Mouse (Mus musculus) intestine, embryonic 14.5 days (tissue): ENCODE data around the gene Slc7a14. TPM values are rescaled to one million over a fixed set of nuclear protein-coding genes. Genes with fewer than 3 reads are reported as not detected.

ENCODE experiments used
- ATAC-seq: fragments of 200-750 bp; cut with Nextera tagmentation; replicated peaks from 2 replicates; pipeline ENCODE4 v1.8.0; 2017; ENCODE audit warnings: low read depth, moderate number of reproducible peaks, moderate TSS enrichment, moderate library complexity; ENCODE audit not compliant: low FRiP score, low TSS enrichment
- DNase-seq: peaks from one replicate; pipeline ENCODE4 v3.0.0-alpha.2; 2018; ENCODE audit warnings: low spot score
- H3K27ac ChIP-seq: fragments of 300-500 bp; sonication (generic); 2 replicates; pipeline ENCODE4 v1.5.1; 2014; ENCODE audit warnings: low read depth, mild to moderate bottlenecking, control low read depth
- H3K27me3 ChIP-seq: fragments of 300-500 bp; sonication (generic); replicated peaks from 2 replicates; pipeline ENCODE4 v1.6.1; 2014; ENCODE audit warnings: low read length, control low read depth; ENCODE audit not compliant: control insufficient read depth, insufficient read depth
- H3K36me3 ChIP-seq: fragments of 300-500 bp; sonication (generic); 2 replicates; pipeline ENCODE4 v1.6.1; 2014; ENCODE audit warnings: low read length, control low read depth; ENCODE audit not compliant: control insufficient read depth, insufficient read depth
- H3K4me1 ChIP-seq: fragments of 300-500 bp; sonication (generic); replicated peaks from 2 replicates; pipeline ENCODE4 v1.6.1; 2014; ENCODE audit warnings: low read length, control low read depth, mixed read lengths; ENCODE audit not compliant: control insufficient read depth, insufficient read depth
- H3K4me2 ChIP-seq: fragments of 300-500 bp; sonication (generic); 2 replicates; pipeline ENCODE4 v1.6.1; 2014; ENCODE audit warnings: low read length
- H3K4me3 ChIP-seq: fragments of 300-500 bp; sonication (generic); 2 replicates; pipeline ENCODE4 v1.5.1; 2014; ENCODE audit warnings: low read depth, low read length, control low read depth, mixed read lengths
- H3K9ac ChIP-seq: fragments of 300-500 bp; sonication (generic); 2 replicates; pipeline ENCODE4 v1.6.1; 2014; ENCODE audit warnings: mild to moderate bottlenecking, low read length
- H3K9me3 ChIP-seq: fragments of 300-500 bp; sonication (generic); 2 replicates; pipeline ENCODE4 v1.6.1; 2016; ENCODE audit warnings: low read length, control low read depth; ENCODE audit not compliant: control insufficient read depth
- WGBS: fragments of 180-500 bp; shearing (Covaris S2); extraction: QIAGEN DNeasy Blood & Tissue Kit; methylation state at CpG from one replicate; pipeline ENCODE4 v1.1.7; 2014; 5-methylcytosine and 5-hydroxymethylcytosine counted together
- polyA plus RNA-seq: library from polyadenylated mRNA; unstranded; fragments of >200 nt; fragmentation: Nextera tagmentation; extraction: Ambion mirVana; gene quantifications from 2 replicates; pipeline ENCODE4 v1.2.1, GENCODE M21; 2014

Gene Slc7a14
- polyA plus RNA-seq, 1 experiment from 2014 or later, result 1.7 TPM

GRCm38 (mm10) chr3:31233746-31234312 lies 76.3 kb downstream of the Slc7a14 start:
- Histone ChIP-seq H3K9ac (no peak overlapping the region), H3K4me1 (0 out of 2 replicates have a peak, but pooled peaks cover 5% of the 10 kb centered on the region), H3K36me3 (no peaks in the 10 kb centered on the region), H3K9me3 (no peaks in the 10 kb centered on the region), H3K4me2 (no peak overlapping the region), H3K27me3 (no peaks in the 10 kb centered on the region), H3K27ac (no peak overlapping the region), H3K4me3 (no peak overlapping the region)
- 71% methylated on average over 2 of the region's 2 CpGs for WGBS
- DNase-seq, result no peak
- no peak for ATAC-seq

DNA sequence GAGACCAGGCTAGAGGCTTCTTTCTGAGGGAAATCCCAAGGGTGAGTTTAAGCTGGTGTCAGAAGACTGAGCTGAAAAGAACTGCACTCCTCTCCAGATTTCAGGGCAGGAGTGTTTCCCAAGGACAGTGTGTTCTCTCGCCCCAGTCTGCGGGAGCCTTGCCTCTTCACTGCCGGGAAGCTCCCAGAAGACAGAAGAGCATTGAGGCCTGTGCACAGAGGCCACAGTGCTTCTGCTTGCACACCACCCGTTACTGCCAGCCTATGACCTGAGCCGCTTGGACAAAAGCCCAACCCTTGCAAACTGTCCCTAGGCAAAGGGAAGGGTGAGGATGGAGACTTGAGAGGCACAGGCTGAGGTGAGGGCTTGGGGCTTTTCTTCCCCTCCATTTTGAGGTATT lies 80.9 kb downstream of the Slc7a14 start:
- 79% methylated on average over 5 of the region's 5 CpGs for whole genome bisulfite sequencing

GRCm38 (mm10) chr3:31228487-31228886 lies 81.7 kb downstream of the Slc7a14 start:
- Histone ChIP-seq H3K9me3 (no peaks in the 10 kb centered on the region), H3K9ac (no peak overlapping the region), H3K36me3 (no peaks in the 10 kb centered on the region), H3K27ac (no peak overlapping the region), H3K4me2 (no peak overlapping the region), H3K27me3 (no peaks in the 10 kb centered on the region), H3K4me1 (no peaks in the 10 kb centered on the region), H3K4me3 (no peak overlapping the region)
- ATAC-seq (no peak), DNase-seq (no peak)
- WGBS, result 78% methylated on average over 2 of the region's 2 CpGs

More for the DNA sequence above, 80.9 kb downstream of the Slc7a14 start:
- ATAC-seq (no peak), DNase-seq (no peak)
- Histone ChIP-seq H3K27ac (no peak overlapping the region), H3K27me3 (no peaks in the 10 kb centered on the region), H3K9me3 (no peaks in the 10 kb centered on the region), H3K4me1 (0 out of 2 replicates have a peak, but pooled peaks cover 5% of the 10 kb centered on the region), H3K9ac (no peak overlapping the region), H3K4me3 (no peak overlapping the region), H3K4me2 (no peak overlapping the region), H3K36me3 (no peaks in the 10 kb centered on the region)

DNA sequence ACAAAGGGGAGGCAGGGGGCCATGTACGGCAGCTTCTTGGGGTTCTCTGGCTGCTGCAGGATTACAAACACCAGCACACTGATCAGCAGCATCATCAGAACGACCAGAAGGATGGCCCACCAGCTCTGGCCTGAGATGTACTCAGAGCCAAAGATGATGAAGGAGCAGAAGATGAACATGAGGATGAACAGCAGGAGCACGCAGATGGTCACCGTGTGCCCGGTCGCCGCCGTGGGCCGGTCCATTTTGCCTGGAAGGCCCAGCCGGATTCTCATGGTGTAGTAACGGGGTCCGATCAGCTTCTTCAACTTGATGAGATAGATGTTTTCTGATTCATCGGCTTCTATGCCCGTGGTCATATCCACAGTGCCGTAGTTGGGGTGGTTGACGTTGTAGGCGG lies 86.6 kb downstream of the Slc7a14 start:
- WGBS, result 95% methylated on average over 17 of the region's 17 CpGs
- no peak overlapping the region for H3K27ac ChIP-seq
- no peaks in the 10 kb centered on the region for H3K36me3 ChIP-seq
- H3K4me1 ChIP-seq, result no peaks in the 10 kb centered on the region
- no peak overlapping the region for H3K9ac ChIP-seq
- no peak overlapping the region for H3K4me2 ChIP-seq
- DNase-seq, result no peak
- H3K9me3 ChIP-seq, result no peaks in the 10 kb centered on the region
- no peak overlapping the region for H3K4me3 ChIP-seq
- H3K27me3 ChIP-seq, result no peaks in the 10 kb centered on the region
- no peak for ATAC-seq

DNA sequence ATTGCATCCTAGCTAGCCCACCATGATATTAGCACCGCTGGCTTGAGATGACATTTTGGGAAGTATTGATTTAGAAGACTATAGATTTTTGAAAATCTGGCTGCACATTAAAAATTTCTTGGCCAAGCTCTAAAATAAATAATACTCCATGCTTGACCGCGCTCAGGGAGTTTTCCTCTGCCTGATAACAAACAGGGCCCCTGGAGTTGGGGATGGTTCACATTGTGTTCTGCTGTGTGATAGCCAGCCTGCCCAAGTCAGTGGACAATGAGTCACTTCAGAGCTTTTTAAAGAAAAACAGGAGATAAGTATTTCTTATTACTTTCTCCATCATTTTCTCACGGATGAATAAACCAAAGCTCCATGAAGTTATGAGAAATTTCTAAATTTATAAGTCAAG lies 90.1 kb downstream of the Slc7a14 start:
- H3K27ac ChIP-seq, result no peak overlapping the region
- WGBS, result 89% methylated on average over 4 of the region's 4 CpGs
- H3K9me3 ChIP-seq, result no peaks in the 10 kb centered on the region
- H3K27me3 ChIP-seq, result no peaks in the 10 kb centered on the region
- DNase-seq, result no peak
- no peaks in the 10 kb centered on the region for H3K4me1 ChIP-seq
- H3K4me3 ChIP-seq, result no peak overlapping the region
- H3K4me2 ChIP-seq, result no peak overlapping the region
- no peak for ATAC-seq
- no peaks in the 10 kb centered on the region for H3K36me3 ChIP-seq
- H3K9ac ChIP-seq, result no peak overlapping the region

DNA sequence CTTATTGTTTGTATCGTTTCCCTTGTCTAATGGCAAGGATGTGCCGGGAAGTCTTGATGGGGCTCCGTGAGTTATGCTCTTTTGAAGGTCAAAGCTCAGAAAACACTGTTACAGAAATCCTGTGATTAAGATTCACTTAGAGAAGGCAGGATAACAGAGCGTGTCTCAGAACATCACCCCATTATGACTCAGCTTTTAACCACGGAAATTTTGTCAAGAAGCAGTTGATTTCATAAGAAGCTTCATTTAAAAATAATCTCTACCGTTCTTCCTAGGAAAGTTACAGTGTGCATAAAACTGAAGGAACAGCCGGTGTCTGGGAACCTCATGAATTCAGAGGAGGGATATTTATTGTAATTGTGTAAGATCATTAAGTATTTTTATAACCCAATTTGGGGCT lies 90.7 kb downstream of the Slc7a14 start:
- WGBS, result 77% methylated on average over 7 of the region's 7 CpGs
- Histone ChIP-seq H3K4me2 (no peak overlapping the region), H3K9ac (no peak overlapping the region), H3K4me3 (no peak overlapping the region), H3K4me1 (no peaks in the 10 kb centered on the region), H3K27me3 (no peaks in the 10 kb centered on the region), H3K9me3 (no peaks in the 10 kb centered on the region), H3K36me3 (no peaks in the 10 kb centered on the region), H3K27ac (no peak overlapping the region)
- ATAC-seq (no peak), DNase-seq (no peak)

DNA sequence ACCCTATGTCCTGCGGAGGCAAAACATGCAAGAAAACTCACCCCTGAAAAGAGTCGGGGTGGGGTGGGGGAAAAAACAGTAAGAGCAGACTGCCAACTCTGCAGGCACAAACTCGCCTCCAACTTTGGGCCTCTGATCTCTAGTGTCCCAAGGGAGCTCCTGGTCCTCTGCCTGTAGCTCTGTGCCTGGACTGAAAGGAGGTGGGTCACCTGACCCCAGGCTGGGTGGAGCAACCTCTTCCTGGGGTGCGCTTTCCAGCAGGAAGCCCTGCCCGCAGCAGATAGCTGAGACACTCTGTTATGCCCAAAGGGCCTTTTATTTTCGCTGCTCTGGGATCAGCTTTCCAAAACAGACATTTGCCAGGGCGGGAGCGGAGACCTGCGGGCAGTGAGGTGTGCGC lies 92.7 kb downstream of the Slc7a14 start:
- Histone ChIP-seq H3K36me3 (no peaks in the 10 kb centered on the region), H3K4me1 (0 out of 2 replicates have a peak, but pooled peaks cover 5% of the 10 kb centered on the region), H3K9me3 (no peaks in the 10 kb centered on the region), H3K9ac (no peak overlapping the region), H3K4me3 (no peak overlapping the region), H3K4me2 (no peak overlapping the region), H3K27me3 (no peaks in the 10 kb centered on the region), H3K27ac (no peak overlapping the region)
- 83% methylated on average over 10 of the region's 10 CpGs for WGBS
- no peak for DNase-seq
- ATAC-seq, result no peak

DNA sequence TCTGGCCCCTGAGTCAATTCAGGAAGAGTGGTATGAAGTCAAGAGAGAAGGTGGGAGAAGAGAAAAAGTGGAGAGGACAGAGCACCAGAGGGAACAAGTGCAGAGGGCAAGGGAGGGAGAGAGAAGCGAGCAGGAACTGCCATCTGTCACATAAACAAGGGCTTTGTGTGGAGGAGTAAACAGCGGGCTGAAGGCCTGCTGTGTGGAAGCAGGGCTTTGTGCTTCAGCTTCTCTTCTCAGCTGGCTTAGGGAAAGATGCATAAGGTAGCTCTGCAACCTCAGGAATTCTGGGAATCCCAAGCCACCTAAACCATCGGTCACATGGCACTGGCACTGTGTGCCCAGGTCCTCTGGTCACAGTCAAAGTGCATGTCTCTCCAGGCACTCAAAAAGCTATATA lies 96.4 kb downstream of the Slc7a14 start:
- Histone ChIP-seq H3K4me3 (no peak overlapping the region), H3K27ac (no peak overlapping the region), H3K4me1 (peaks cover 10% of the 10 kb centered on the region; the same call in 1 of the 2 replicates), H3K9ac (no peak overlapping the region), H3K4me2 (no peak overlapping the region), H3K27me3 (no peaks in the 10 kb centered on the region), H3K36me3 (no peaks in the 10 kb centered on the region), H3K9me3 (no peaks in the 10 kb centered on the region)
- WGBS, result 31% methylated on average over 3 of the region's 3 CpGs
- DNase-seq, result no peak
- no peak for ATAC-seq
